Mouse (Mus musculus) 3T3-L1 (cell line): Measurements from ENCODE around the gene 5730455P16Rik.
A peak's percentile ranks its signal among the peaks of the same experiment; 100 is the strongest.
"Not testable (repeated sequence)": the region's sequence is repeated elsewhere in the genome, so short reads cannot be mapped to it uniquely, and the experiment has no call there.

Experiments
- DNase-seq: peaks from one replicate; pipeline ENCODE4 v3.0.0-alpha.2; 2015; ENCODE audit warnings: low read depth, low spot score

5730455P16Rik gene

DNA sequence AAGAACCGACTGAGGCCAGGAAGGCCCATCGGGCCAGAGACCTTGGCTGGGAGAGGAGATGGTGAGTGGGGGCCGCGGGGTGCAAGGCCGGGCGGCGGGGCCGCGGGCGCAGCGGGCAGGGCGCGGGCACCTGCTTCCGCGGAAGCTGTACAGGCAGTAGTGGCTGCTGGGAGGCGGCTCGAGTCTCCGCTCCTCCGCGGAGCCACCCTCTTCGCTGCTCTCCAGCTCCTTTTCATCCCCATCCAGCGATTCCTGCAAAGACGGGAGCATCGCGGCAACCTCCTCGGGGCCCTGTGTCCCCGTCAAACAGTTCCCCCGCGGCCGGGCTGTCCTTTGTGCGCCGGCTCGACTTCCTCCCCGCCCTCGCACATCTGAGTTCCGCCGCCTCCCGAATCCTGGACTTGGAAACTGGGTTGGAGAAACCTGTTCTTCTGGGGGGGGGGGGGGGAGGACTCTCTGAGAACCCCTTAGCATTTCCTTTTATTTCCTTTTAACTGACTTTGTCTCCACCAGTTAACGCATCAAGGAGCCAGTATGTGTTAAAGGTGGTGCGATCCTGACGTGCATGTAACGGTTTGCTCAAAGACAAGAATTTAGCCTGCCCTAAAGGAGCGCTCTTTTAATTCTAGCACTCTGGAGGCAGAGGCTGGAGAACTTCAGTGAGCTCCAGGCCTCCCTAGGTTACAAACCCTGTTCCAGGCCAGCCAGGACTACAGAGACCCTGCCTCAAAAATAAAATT lies at the start of gene 5730455P16Rik:
Gene 5730455P16Rik, minus strand, starts transcription at position 323 of the 740 bp plus-strand sequence.
- DNase-seq, result peak; percentile 80

DNA sequence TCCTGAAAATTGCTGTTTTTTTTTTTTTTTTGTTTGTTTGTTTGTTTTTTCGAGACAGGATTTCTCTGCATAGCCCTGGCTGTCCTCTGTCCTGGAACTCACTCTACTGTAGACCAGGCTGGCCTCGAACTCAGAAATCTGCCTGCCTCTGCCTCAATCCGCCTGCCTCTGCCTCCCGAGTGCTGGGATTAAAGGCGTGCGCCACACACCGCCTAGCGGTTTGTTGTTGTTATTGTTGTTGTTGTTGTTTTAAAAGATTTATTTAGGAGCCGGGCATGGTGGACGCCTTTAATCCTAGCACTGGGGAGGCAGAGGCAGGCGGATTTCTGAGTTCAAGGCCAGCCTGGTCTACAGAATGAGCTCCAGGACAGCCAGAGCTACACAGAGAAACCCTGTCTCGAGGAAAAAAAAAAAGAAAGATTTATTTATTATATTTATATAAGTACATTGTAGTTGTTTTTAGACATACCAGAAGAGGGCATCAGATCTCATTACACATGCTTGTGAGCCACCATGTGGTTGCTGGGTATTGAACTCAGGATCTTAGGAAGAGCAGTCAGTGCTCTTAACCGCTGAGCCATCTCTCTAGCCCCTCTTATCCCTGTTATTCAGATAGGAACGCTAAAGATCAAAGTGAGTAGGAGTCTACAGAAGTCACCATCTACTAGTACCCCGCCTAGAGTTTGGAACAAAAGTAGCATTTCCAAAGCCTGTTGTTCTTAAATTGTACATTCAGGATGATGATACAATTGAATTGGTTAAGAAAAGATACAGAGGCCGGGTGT lies 48.4 kb upstream of the 5730455P16Rik start:
- peak; percentile 42 for DNase-seq

DNA sequence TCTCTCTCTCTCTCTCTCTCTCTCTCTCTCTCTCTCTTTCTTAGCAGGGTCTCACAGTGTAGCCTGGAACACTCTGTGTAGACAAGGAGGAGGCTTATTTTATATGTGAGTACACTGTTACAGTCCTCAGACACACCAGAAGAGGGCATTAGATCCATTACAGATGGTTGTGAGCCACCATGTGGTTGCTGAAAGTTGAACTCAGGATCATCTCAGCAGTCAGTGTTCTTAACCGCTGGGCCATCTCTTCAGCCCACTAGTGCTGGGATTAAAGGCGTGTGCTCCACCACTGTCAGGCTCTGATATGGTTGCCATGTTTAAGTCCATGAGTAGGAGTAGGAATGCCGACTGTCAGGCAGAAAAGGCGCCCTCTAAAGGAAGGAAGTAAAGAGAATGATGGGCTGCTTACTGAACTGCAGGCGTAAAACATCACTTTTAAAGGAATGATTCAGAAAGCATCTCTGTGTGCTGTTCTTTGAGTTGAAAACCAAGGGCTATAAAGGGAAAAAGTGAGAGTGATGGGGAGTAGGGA lies 47.5 kb upstream of the 5730455P16Rik start:
- DNase-seq, result no peak

DNA sequence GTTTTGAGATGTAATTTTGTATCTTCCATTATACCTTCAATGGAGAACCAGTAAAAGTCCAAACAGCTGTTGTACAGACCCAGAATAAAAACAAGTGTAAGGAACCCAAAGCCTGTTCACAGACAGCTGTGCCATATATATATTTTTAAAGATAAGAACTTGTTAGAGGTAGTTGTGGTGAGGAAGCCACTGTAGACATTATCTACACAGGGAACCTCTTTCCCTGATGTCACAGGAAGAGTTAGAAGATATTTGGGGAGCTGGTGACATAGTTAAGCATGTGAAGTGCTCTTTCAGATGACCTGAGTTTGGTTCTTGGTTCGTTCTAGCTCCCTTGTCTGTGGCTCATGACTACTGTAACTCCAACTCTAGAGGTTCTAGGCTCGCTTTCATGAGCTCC lies 46.9 kb upstream of the 5730455P16Rik start:
- no peak for DNase-seq

DNA sequence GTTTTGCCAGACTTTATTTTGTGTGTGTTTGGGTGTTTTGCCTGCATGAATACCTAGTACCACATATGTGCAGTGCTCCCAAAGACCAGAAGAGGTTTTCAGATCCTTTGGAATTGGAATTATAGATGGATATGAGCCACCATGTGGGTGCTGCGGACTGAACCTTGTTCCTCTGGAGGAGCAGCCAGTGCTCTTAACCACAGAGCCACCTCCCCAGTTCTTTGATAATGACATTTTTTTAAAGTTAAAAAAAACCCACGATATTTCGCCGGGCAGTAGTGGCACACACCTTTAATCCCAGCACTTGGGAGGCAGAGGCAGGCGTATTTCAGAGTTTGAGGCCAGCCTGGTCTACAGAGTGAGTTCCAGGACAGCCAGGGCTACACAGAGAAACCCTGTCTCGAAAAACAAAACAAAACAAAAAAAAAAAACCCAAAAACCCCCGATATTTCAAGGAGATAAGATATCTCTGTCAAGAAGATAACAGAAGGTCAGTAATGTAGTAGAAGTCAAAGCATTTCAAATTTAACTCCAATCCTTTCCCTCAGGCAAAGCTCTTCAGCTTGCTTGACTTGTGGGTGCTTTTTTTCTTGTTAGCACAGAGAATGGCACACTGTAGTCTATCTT lies 43.7 kb upstream of the 5730455P16Rik start:
- no peak for DNase-seq

- no peak for DNase-seq
Observed at GRCm38 (mm10) chr11:80420202-80420984, 42.6 kb upstream of the 5730455P16Rik start.

DNA sequence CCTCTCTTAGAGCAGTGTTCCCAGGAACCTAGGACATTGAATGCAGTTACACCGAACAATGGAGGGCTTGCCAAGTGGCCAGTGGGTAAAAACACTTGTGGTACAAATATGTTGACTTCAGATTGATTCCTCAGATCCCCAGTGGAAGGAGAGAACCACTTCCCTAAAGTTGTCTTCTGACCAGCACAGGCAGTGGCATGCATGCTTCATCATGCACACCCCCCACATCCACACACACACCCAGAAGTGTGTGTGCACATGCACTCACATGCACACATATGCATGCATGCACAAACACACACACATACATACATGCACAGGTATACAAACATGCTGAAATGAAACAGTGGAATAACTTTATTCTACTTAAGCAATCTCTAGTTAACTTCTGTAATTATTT lies 41.9 kb upstream of the 5730455P16Rik start:
- DNase-seq, result no peak

DNA sequence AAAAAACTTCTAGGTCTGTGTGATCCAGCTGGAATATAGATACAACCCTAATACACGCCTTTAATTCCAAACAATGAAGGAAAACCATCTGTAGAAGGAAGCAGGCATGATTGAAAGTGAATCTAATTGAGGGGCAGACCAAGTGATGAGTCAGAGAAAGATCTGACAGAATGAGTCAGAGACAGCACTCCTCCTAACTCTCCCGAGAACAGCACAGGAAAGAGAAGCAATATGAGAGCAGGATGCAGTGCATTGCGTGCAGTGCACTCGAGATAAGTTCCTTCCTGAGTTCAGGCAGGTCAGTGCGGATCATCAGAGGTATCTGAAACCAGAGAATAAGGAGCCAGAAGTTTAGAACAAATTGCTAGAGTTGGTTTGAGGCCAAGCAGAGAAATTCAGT lies 39.3 kb upstream of the 5730455P16Rik start:
- DNase-seq, result peak; percentile 82

GRCm38 (mm10) chr11:80410377-80410776 lies 32.5 kb upstream of the 5730455P16Rik start:
- no peak for DNase-seq

GRCm38 (mm10) chr11:80407878-80408277 lies 30.0 kb upstream of the 5730455P16Rik start:
- not testable (repeated sequence) for DNase-seq

GRCm38 (mm10) chr11:80396617-80397016 lies 18.8 kb upstream of the 5730455P16Rik start:
- no peak for DNase-seq

GRCm38 (mm10) chr11:80395930-80396329 lies 18.1 kb upstream of the 5730455P16Rik start:
- no peak for DNase-seq

GRCm38 (mm10) chr11:80391407-80392120 lies 13.7 kb upstream of the 5730455P16Rik start:
- no peak for DNase-seq

DNA sequence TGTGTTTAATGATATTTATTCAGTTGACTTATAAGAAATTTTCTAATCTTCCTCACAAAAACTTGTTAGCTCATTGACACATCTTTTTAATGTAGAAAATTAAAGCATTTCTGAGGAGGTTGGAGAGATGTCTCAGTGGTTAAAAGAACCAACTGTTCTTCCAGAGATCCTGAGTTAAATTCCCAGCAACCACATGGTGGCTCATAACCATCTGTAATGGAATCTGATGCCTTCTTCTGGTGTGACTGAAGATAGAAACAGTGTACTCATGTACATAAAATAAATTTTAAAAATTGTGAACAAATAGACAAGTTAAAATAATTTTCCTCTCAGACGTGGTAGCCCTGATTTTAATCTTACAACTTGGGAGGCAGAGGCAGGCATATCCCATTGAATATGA lies 12.1 kb upstream of the 5730455P16Rik start:
- no peak for DNase-seq

- no peak for DNase-seq
Observed at GRCm38 (mm10) chr11:80386790-80387189, 9.0 kb upstream of the 5730455P16Rik start.

DNA sequence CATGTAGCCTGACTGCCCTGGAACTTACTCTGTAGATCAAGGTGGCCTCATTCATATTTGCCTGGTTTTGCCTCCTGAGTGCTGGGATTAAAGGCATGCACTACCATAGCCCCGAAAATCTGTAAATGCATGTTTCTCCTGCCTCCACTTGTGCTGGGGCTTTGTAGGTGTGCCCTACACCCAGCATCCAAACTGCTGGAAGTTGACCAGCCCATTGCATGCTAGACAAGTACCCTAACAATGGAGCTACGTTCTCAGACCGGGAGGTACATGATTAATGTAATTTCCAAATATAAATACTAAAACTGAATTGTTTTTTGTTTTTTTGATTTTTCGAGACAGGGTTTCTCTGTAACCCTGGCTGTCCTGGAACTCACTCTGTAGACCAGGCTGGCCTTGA lies 7.2 kb upstream of the 5730455P16Rik start:
- DNase-seq, result no peak

- peak; percentile 30 for DNase-seq
Observed at GRCm38 (mm10) chr11:80384461-80384860, 6.6 kb upstream of the 5730455P16Rik start.

DNA sequence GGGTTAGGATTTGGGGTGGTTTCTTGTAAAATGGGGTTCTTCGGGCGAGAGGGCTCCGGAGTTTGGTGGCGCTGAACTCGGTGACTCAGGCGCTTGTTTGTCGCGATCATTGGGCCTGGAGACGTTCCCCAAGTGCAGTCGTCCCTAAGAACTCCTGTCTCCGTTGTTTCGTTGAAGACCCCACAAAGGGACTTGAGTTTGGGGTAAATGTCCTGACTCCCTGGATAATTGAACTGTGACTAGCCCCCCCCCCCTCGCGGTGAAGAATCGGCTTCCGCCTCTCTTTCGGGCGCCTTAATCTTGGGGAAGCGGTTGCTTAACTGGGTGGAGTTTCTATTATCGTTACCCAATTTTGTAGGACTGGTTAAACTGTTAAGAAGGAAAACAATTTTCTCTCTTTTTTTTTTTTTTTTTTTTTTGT lies 5.8 kb upstream of the 5730455P16Rik start:
- DNase-seq, result peak; percentile 45

- peak; percentile 97 for DNase-seq
Observed at GRCm38 (mm10) chr11:80383019-80383625, 5.3 kb upstream of the 5730455P16Rik start, which contains the start of gene Zfp207. Gene Zfp207 (plus strand): TSS chr11:80383279.

DNA sequence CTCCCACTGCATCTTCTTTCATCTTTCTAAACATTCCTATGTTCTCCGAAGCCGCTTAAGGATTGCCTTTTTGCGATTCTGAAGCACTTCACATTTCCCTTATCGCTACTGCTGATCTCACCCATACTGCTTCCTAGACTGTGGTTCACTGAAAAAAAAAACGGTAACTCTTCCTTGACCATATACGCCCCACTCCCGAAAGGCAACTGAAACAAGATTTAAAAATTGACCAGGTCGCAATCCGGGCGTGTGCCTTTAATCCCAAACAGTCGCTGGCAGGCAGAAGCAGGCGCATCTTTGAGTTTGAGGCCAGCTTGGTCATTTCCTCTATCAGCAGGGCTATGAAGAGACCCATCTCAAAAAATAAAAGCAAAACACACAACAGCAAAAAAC lies 4.8 kb upstream of the 5730455P16Rik start:
- DNase-seq, result peak; percentile 66
